Mouse (Mus musculus) E14TG2a.4 (cell line): ENCODE measurements around the gene Tenm3.
A peak's percentile ranks its signal among the peaks of the same experiment; 100 is the strongest.

Experiments used
- H3K27me3 ChIP-seq: 2 replicates; pipeline ENCODE4 v1.6.1; 2014; ENCODE audit warnings: low read length, control low read depth; ENCODE audit not compliant: insufficient read depth
- H3K36me3 ChIP-seq: 2 replicates; pipeline ENCODE4 v1.6.1; 2014; ENCODE audit warnings: low read length, control low read depth; ENCODE audit not compliant: insufficient read depth
- H3K4me1 ChIP-seq: replicated peaks from 2 replicates; pipeline ENCODE4 v1.6.1; 2014; ENCODE audit warnings: low read depth, low read length, control low read depth
- H3K4me3 ChIP-seq: replicated peaks from 2 replicates; pipeline ENCODE4 v1.5.1; 2014; ENCODE audit warnings: mild to moderate bottlenecking, low read length
- H3K9me3 ChIP-seq: 2 replicates; pipeline ENCODE4 v1.6.1; 2014; ENCODE audit warnings: low read length, control low read depth
- CTCF ChIP-seq: conservative IDR thresholded peaks from 2 replicates; pipeline ENCODE4 v1.5.1; 2014; ENCODE audit warnings: low read length
- NANOG ChIP-seq: IDR thresholded peaks from 2 replicates; pipeline ENCODE4 v1.6.1; 2014; ENCODE audit warnings: borderline replicate concordance, low read length, mixed read lengths
- POU5F1 ChIP-seq: IDR thresholded peaks from 2 replicates; pipeline ENCODE4 v1.6.1; 2014; ENCODE audit warnings: low read length, borderline replicate concordance

Tenm3 gene

GRCm38 (mm10) chr8:48204838-48205345, 638.9 kb downstream of the Tenm3 start:
- Histone ChIP-seq H3K27me3 (no peaks in the 10 kb centered on the region), H3K36me3 (no peaks in the 10 kb centered on the region), H3K4me1 (peaks cover 62% of the 10 kb centered on the region), H3K4me3 (no peak overlapping the region), H3K9me3 (peaks cover 10% of the 10 kb centered on the region)
- no peak for TF ChIP-seq CTCF

- TF ChIP-seq CTCF (no peak), POU5F1 (no peak), NANOG (no peak)
- no peaks in the 10 kb centered on the region for H3K36me3 ChIP-seq
- H3K9me3 ChIP-seq = peaks cover 5% of the 10 kb centered on the region
- H3K4me1 ChIP-seq = peaks cover 62% of the 10 kb centered on the region
- no peak overlapping the region for H3K4me3 ChIP-seq
- H3K27me3 ChIP-seq = no peaks in the 10 kb centered on the region
Observed at GRCm38 (mm10) chr8:48204114-48204837, 639.5 kb downstream of the Tenm3 start.

- Histone ChIP-seq H3K4me3 (no peak overlapping the region), H3K27me3 (no peaks in the 10 kb centered on the region), H3K9me3 (0 out of 2 replicates have a peak, but pooled peaks cover under 1% of the 10 kb centered on the region), H3K4me1 (peaks cover 68% of the 10 kb centered on the region), H3K36me3 (no peaks in the 10 kb centered on the region)
- TF ChIP-seq CTCF (no peak), NANOG (no peak), POU5F1 (no peak)
Observed at GRCm38 (mm10) chr8:48203611-48204010, 640.1 kb downstream of the Tenm3 start.

DNA sequence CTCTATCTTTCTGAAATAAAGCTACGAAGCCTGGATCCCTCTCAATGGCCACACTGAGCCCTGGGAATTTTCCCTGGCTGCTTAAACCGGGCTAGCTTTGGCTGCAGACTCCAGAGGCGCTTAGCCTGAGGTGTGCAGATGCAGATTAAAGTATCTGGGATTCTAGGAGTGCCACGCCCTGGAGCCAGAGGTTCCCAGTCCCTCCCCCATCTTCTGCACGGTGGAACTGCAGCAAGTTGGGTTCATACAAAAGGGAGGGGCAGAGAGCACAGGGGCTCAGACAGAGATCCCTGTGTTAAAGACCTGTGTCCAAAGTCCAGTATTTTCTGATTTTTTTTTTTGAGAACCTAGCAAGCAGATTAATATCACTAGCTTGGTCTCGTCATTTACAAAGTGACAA, 640.6 kb downstream of the Tenm3 start:
- 0 out of 2 replicates have a peak overlapping the region, but pooled peaks have one; percentile 14 for H3K4me3 ChIP-seq
- TF ChIP-seq POU5F1 (no peak), CTCF (no peak), NANOG (no peak)
- H3K4me1 ChIP-seq = peaks cover 72% of the 10 kb centered on the region
- no peaks in the 10 kb centered on the region for H3K27me3 ChIP-seq
- no peaks in the 10 kb centered on the region; the same call in 1 of the 2 replicates for H3K9me3 ChIP-seq
- no peaks in the 10 kb centered on the region for H3K36me3 ChIP-seq

DNA sequence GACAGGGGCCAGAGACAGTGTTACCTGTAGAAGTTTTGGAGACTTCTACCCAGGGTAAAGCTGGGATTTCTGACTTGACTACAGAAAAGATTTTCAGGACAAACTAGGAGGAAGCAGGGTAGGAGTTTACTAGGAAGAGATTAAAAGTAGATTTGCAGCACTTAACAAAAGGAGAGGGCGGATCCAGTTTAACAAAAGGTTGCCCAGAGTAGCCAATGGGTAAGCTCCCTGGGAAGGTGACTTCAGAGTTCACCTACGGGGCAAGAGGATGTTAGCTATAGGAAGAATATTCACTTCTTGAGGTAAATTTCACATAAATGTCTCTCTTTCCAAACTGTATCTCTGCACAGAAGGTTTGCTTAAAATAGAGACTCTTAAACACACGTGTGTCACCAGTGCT, 641.1 kb downstream of the Tenm3 start:
- H3K9me3 ChIP-seq = no peaks in the 10 kb centered on the region; the same call in 1 of the 2 replicates
- no peaks in the 10 kb centered on the region for H3K36me3 ChIP-seq
- TF ChIP-seq POU5F1 (no peak), CTCF (no peak), NANOG (no peak)
- peaks cover 75% of the 10 kb centered on the region for H3K4me1 ChIP-seq
- 0 out of 2 replicates have a peak overlapping the region, but pooled peaks have one; percentile 14 for H3K4me3 ChIP-seq
- H3K27me3 ChIP-seq = no peaks in the 10 kb centered on the region

DNA sequence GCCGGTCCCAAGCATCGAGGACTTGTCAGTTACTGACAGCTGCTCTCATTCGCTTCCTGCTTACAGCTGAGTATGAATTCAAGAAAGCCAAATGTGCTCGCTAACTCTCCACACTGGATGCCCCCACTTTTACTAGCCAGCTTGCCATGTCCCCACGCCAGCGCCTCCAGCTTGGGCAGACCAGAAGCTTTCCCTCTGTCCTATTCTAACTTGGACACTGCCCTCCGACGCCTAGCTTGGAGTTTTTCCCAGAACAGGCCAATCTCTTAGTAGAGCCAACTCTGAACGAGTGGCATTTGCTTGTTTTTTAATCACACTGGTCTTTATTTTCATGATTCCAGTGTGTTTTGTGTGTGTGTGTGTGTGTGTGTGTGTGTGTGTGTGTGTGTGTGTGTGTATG, 644.6 kb downstream of the Tenm3 start:
- Histone ChIP-seq H3K4me3 (no peak overlapping the region), H3K9me3 (no peaks in the 10 kb centered on the region; the same call in 1 of the 2 replicates), H3K4me1 (peaks cover 67% of the 10 kb centered on the region), H3K27me3 (no peaks in the 10 kb centered on the region), H3K36me3 (no peaks in the 10 kb centered on the region)
- TF ChIP-seq NANOG = no peak
- TF ChIP-seq CTCF = no peak
- TF ChIP-seq POU5F1 = no peak

DNA sequence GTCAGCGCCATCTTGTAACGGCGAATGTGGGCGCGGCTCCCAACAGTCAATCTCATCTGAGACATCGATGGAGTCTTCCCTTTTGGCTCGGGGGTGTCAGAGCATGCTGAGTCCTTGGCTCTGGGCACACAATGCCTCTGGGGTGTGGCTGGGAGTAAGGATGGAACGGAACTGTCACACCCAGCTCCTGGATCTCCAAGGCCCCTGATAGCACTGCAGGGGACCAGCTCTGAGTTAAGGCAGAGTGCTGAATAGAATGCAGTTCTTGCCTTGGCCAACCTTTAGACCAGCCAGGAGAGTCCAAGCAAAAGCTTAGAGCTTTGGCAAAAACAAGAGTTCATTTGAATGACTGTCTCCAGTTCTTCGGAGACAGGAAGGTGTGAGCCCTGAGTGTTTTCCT, 647.8 kb downstream of the Tenm3 start:
- Histone ChIP-seq H3K9me3 (no peaks in the 10 kb centered on the region; the same call in 1 of the 2 replicates), H3K4me1 (peaks cover 35% of the 10 kb centered on the region), H3K4me3 (no peak overlapping the region), H3K36me3 (no peaks in the 10 kb centered on the region), H3K27me3 (no peaks in the 10 kb centered on the region)
- TF ChIP-seq POU5F1 (no peak), NANOG (no peak), CTCF (no peak)

- TF ChIP-seq NANOG (no peak), CTCF (no peak), POU5F1 (no peak)
- Histone ChIP-seq H3K27me3 (no peaks in the 10 kb centered on the region), H3K9me3 (peaks cover under 1% of the 10 kb centered on the region; the same call in 1 of the 2 replicates), H3K4me1 (peaks cover 34% of the 10 kb centered on the region), H3K4me3 (no peak overlapping the region), H3K36me3 (no peaks in the 10 kb centered on the region)
Observed at GRCm38 (mm10) chr8:48188586-48188985, 655.2 kb downstream of the Tenm3 start.
